Mouse (Mus musculus): Measurements from ENCODE around the gene Kit. TPM values are rescaled to one million over a fixed set of nuclear protein-coding genes. Genes with fewer than 3 reads are reported as not detected.

The Kit gene
- polyA plus RNA-seq, 1 experiment from 2014 or later, result 1.5 TPM

DNA sequence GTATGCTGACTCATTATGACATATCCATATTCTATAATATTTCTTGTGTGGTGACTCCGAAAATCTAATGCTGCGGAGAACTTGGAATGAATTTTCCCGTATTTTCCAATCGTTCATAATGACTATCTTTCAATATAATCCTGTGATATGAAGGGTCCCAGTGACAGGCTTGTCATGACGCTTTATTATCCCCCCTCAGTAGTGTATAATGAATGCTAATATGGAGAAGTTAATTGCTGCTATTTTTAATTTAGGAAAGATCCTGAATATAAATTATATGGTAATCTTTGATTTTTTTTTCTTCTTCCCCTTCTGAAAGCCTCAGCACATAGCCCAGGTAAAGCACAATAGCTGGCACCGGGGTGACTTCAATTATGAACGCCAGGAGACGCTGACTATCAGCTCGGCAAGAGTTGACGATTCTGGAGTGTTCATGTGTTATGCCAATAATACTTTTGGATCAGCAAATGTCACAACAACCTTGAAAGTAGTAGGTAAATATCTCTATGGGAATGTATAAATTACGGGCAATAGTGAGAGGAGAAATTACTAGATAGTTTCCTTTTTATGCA is 40.4 kb downstream of the Kit start:
- DNase-seq (ENCODE audit: low read depth, low spot score), result no peak
- ChIA-PET POLR2A (no interaction called here), CTCF (no interaction called here)
- no peaks in the 10 kb centered on the region for H3K27me3 ChIP-seq
- in situ Hi-C loops (cut with MboI; ENCODE audit: low pct_unique_long_range_greater_than_20kb), result no loop called here
- no peak for TF ChIP-seq CTCF (IDR thresholded peaks at IDR 0.05)
- ATAC-seq, result no peak

DNA sequence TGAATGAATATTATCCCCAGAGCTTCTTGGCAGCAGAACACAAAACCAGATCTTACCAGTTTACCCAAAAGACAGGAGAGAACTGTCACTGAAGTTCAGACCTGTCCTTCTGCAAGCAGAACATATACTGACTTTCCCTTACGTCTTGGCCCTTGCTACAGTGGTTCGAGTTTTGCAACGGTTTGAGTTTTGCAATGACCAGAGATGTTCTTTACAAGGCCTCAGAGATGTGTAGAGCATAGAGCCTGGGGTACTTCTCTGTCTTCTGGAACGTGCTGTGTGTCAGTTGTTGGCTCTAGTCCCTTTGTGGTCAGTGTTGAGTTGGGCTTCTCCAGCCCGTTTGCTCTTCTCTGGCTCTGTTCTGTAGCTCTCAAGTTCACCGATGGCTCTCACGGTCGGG is 40.9 kb downstream of the Kit start:
- CTCF ChIA-PET, result no interaction called here
- DNase-seq (ENCODE audit: low read depth, low spot score), result no peak
- POLR2A ChIA-PET, result no interaction called here
- no peaks in the 10 kb centered on the region for H3K27me3 ChIP-seq
- in situ Hi-C loops (cut with MboI; ENCODE audit: low pct_unique_long_range_greater_than_20kb), result no loop called here
- TF ChIP-seq CTCF (IDR thresholded peaks at IDR 0.05), result no peak
- ATAC-seq, result no peak

DNA sequence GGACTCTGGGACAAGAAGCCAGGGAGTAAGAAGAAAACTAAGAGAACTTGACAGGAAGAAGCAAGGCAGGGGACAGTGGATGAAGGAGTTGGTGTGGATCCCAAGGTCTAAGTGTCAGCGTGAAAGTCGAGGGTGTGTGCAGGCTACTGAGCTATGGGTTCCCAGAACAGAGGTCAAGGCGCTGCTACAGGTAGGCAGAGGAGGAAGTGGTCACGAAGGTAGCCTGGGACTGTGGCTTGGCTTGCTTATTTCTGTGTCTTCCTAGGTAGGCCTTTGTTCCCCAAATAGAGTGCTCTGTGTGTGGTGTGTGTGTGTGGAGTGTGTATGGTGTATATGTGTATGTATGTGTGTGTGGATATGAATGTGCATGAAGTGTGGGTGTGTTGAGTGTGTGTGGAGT is 47.7 kb downstream of the Kit start:
- no peaks in the 10 kb centered on the region for H3K27me3 ChIP-seq
- in situ Hi-C loops (cut with MboI; ENCODE audit: low pct_unique_long_range_greater_than_20kb), result no loop called here
- ChIA-PET CTCF (no interaction called here), POLR2A (no interaction called here)
- TF ChIP-seq CTCF (IDR thresholded peaks at IDR 0.05), result no peak
- ATAC-seq (no peak), DNase-seq (ENCODE audit: low read depth, low spot score) (no peak)

DNA sequence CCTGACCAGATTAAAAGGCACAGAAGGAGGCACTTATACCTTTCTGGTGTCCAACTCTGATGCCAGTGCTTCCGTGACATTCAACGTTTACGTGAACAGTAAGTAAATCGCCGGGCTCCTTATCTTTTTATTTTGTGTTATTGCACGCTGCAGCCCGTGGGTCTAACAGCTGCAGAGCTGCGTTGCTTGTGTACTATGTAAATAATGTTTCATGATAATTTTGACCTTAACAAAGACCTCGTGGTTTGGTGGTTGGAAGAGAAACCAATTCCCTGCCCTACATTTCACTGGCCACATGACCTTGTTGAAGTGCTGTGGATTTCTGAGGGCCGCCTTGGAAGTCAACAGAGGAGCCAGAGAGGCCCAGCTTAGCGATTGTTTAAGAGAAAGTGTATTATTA is 48.3 kb downstream of the Kit start:
- in situ Hi-C loops (cut with MboI; ENCODE audit: low pct_unique_long_range_greater_than_20kb), result no loop called here
- POLR2A ChIA-PET, result no interaction called here

DNA sequence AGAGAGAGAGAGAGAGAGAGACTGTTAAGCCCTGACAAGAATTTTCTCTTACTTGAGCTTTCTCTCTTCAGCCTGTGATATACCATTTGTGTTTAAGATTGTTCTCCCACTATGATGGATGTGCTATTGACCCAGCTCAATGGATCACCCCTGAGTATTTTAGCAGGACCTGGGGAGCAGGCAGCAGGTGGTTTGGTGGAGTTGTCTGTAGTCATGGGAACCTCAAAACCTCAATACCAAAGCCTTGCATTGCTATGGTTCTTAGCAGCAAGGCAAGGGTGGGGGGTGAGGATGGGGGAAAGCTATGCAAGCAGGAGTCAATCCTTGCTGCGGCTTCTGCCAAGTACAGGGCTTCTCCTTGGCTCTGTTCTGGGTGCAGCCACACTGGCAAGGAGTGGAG is 48.8 kb downstream of the Kit start:
- POLR2A ChIA-PET, result no interaction called here
- in situ Hi-C loops (cut with MboI; ENCODE audit: low pct_unique_long_range_greater_than_20kb), result no loop called here
- CTCF ChIA-PET, result interaction anchor here (2.4 kb wide), 1 partner anchor 12 kb away, joined by 6 read pairs; no protein-coding TSS in a partner anchor
- no peak for TF ChIP-seq CTCF (IDR thresholded peaks at IDR 0.05)
- no peak for DNase-seq (ENCODE audit: low read depth, low spot score)
- no peaks in the 10 kb centered on the region for H3K27me3 ChIP-seq
- no peak for ATAC-seq

More for the DNA sequence above, 48.3 kb downstream of the Kit start:
- DNase-seq (ENCODE audit: low read depth, low spot score) (no peak), ATAC-seq (no peak)
- no peak for TF ChIP-seq CTCF (IDR thresholded peaks at IDR 0.05)
- CTCF ChIA-PET, result no interaction called here
- no peaks in the 10 kb centered on the region for H3K27me3 ChIP-seq

DNA sequence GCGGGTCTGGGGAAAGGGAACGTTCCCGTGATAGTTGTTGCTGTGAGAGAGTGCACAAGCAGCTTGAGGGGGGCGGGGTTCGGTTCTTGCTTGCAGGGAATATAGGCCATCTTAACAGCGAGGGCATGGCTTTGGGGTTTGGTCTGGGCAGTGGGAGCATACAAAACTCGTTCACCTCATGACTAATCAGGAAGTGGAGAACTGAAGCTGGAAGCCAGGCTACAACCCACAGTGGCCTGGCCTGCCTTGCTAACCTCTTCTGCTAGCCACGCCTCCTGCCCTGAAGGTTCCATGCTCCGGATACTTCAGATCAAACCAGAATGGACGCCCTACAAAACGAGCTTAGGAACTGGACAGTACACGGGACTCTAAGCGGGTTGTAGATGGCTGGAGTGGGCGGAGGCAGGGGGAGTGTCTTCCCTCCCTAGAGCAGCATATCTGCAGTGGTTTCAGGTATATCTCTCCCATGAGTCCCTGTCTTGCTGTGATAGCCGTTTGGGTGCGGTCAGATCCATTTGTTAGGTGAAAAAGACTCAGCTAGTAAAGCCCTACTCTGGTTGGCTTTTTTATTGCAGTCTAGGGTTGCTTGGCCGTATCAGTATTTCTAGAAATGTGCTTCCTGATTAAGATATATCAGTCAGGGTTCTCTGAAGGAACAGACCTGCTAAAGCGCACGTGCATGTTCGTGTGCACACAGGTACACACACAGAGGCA is 49.4 kb downstream of the Kit start:
- TF ChIP-seq CTCF (IDR thresholded peaks at IDR 0.05), result no peak
- in situ Hi-C loops (cut with MboI; ENCODE audit: low pct_unique_long_range_greater_than_20kb), result no loop called here
- DNase-seq (ENCODE audit: low read depth, low spot score), result no peak
- ChIA-PET CTCF (interaction anchor here (2.4 kb wide), 1 partner anchor 12 kb away, joined by 6 read pairs; no protein-coding TSS in a partner anchor), POLR2A (no interaction called here)
- ATAC-seq, result no peak
- H3K27me3 ChIP-seq, result no peaks in the 10 kb centered on the region

DNA sequence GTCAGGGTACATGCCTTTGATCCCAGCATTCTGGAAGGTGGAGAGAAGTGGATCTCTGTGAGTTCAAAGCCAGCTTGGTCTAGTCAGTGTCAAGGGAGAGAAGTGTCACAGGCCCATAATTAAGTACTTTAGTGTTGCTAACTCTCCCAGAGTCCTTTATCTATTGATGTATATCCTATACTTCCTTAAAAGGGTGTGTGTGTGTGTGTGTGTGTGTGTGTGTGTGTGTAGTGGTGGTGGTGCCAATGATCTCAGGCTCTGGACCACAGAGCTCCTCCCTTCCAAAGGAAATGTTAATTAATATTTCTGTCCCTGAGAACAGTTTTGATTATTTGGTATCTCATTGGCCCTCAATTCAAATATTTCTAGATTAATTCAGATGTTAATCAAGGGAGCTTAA is 50.3 kb downstream of the Kit start:
- DNase-seq (ENCODE audit: low read depth, low spot score), result no peak
- ChIA-PET POLR2A (no interaction called here), CTCF (interaction anchor here (2.4 kb wide), 1 partner anchor 13 kb away, joined by 6 read pairs; no protein-coding TSS in a partner anchor)
- in situ Hi-C loops (cut with MboI; ENCODE audit: low pct_unique_long_range_greater_than_20kb), result no loop called here
- no peak for TF ChIP-seq CTCF (IDR thresholded peaks at IDR 0.05)
- no peaks in the 10 kb centered on the region for H3K27me3 ChIP-seq
- no peak for ATAC-seq

DNA sequence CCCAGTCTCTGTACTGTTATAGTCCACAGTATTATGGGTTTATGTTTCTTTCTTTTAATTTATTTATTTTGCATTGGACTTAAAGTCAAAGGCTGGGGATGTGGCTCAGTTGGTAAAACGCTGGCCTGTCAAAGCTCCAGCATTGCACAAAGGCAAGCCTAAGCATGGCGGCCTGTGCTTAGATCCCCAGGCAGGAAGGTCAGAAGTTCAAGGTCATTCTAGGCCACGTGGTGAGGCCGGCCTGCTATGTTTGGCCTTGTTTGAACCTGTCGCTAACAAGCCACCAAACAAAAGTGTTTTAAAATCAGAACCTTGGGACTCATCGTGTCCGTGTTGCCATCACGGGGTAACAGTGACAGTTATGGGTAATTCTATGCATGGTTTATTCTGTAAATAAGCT is 51.6 kb downstream of the Kit start:
- no peak for ATAC-seq

DNA sequence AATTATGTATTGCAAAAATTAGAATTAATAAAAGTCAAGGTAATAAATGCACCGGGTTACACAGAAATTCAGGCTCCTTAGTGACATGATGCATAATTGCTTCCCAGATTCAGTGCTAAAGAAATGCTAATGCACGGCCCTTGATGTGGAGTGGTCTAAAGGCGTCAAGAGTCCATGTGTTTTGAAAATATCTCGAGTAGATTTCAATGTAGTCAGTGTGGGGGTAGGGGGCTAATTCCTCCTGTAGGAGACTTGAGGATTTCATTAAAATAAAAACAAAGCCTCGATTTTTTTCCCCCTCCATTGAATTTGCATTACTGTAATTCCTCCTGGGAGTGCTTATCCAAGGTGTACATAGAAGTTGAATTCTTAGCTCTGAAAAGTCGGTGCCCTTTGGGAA is 52.0 kb downstream of the Kit start:
- DNase-seq (ENCODE audit: low read depth, low spot score) (no peak), ATAC-seq (no peak)
- peaks cover 5% of the 10 kb centered on the region for H3K27me3 ChIP-seq
- ChIA-PET POLR2A (no interaction called here), CTCF (no interaction called here)
- in situ Hi-C loops (cut with MboI; ENCODE audit: low pct_unique_long_range_greater_than_20kb), result no loop called here
- TF ChIP-seq CTCF (IDR thresholded peaks at IDR 0.05), result no peak

More for the DNA sequence above, 51.6 kb downstream of the Kit start:
- ChIA-PET POLR2A (no interaction called here), CTCF (interaction anchor here (2.4 kb wide), 1 partner anchor 14 kb away, joined by 6 read pairs; no protein-coding TSS in a partner anchor)
- TF ChIP-seq CTCF (IDR thresholded peaks at IDR 0.05), result no peak
- no peak for DNase-seq (ENCODE audit: low read depth, low spot score)
- peaks cover 5% of the 10 kb centered on the region for H3K27me3 ChIP-seq
- in situ Hi-C loops (cut with MboI; ENCODE audit: low pct_unique_long_range_greater_than_20kb), result no loop called here

DNA sequence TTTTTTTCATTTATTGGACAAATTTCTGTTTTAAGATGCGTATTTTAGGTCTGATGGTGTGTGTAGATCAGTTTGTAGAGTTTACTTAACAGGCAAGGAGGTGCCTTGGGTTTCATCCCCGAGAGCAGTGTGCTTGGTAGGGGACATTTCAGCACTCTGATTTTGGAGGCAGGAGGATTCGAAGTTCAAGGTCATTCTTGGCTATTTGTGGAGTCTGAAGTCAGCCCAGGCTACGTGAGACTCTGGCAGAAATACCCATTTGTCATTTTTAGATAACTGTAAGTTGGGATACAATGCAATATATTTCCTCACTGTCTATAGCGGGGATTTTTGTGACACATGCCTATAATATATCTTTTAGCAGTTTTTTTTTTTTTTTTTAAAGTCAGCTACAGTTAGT is 57.5 kb downstream of the Kit start:
- ATAC-seq, result no peak
- peaks cover 7% of the 10 kb centered on the region for H3K27me3 ChIP-seq
- CTCF ChIA-PET, result no interaction called here
- POLR2A ChIA-PET, result interaction anchor here (0.6 kb wide), 1 partner anchor 53 kb away, joined by 3 read pairs; no protein-coding TSS in a partner anchor
- TF ChIP-seq CTCF (IDR thresholded peaks at IDR 0.05), result no peak
- in situ Hi-C loops (cut with MboI; ENCODE audit: low pct_unique_long_range_greater_than_20kb), result no loop called here
- no peak for DNase-seq (ENCODE audit: low read depth, low spot score)

DNA sequence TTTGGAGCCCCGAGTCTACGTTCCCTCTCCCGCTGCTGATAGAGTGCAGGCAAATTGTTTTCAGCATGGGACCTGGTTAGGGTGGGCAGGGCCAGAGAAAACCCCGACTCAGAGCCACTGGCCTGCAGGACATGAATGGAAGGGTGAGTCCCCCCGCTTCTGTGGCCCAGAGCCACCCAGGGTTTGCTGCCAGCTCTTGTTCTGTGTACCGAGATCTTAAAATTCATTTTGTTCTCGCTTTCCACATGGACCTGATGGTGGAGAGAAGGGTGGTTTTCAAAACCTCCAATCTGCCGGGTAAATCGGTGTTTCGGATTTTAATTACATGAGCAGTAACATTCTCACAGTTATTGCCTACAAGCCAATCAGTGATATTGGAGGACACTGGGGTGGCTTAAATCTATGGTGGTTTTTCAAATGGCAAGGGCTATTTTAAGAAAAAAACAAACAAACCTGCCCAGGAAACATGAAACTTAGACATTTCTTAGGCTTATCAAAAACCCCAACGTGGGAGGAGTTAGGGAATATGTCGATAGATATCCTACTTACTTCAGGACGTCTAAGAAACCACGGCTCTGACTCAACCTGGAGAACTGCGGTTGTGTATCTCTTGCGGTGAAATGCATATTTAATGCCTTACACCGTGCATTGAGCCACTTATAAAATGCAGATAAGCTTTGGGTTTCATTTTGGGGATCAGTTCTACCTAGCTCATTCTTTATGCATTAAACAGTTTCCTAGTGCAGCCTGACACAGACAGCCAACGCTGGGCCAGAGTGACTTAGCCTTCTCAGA is 58.3 kb downstream of the Kit start:
- ChIA-PET CTCF (no interaction called here), POLR2A (interaction anchor here (0.6 kb wide), 1 partner anchor 54 kb away, joined by 3 read pairs; no protein-coding TSS in a partner anchor)
- H3K27me3 ChIP-seq, result peaks cover 7% of the 10 kb centered on the region
- DNase-seq (ENCODE audit: low read depth, low spot score), result no peak
- TF ChIP-seq CTCF (IDR thresholded peaks at IDR 0.05), result no peak
- no peak for ATAC-seq
- in situ Hi-C loops (cut with MboI; ENCODE audit: low pct_unique_long_range_greater_than_20kb), result no loop called here
